Comparison of ENCODE assay signal across 8 mouse cellular contexts in genomic region chr1:119053402-119053841, GRCm38 (mm10). TPM values are rescaled to one million over a fixed set of nuclear protein-coding genes. Genes with fewer than 3 reads are reported as not detected.
A peak's percentile ranks its signal among the peaks of the same experiment; 100 is the strongest.
DNase-seq lines count a peak whose midpoint lies in the region; ATAC-seq lines count a peak whose summit lies in the region.

Gene Gli2 (minus strand): TSS chr1:119053619.

- H3K4me2 ChIP-seq in hindbrain, embryonic 14.5 days (replicated peaks) = peak within 1 kb of the TSS; percentile 99

- peak; percentile 90 for ATAC-seq in hindbrain, embryonic 14.5 days (ENCODE audit: low FRiP score)

- H3K4me3 ChIP-seq in hindbrain, embryonic 14.5 days (replicated peaks; ENCODE audit: low read length) = peak within 1 kb of the TSS; percentile 45

- H3K27ac ChIP-seq in hindbrain, embryonic 14.5 days = peak within 1 kb of the TSS; percentile 76

- WGBS in hindbrain, embryonic 14.5 days = under 1% methylated on average over 40 of the region's 42 CpGs

- peak within 1 kb of the TSS; percentile 35 for H3K9ac ChIP-seq in hindbrain, embryonic 14.5 days

- H3K9me3 ChIP-seq in hindbrain, embryonic 14.5 days (ENCODE audit: control insufficient read depth, low read length) = no peaks in the 10 kb centered on the region

- DNase-seq in WW6 (ENCODE audit: low read depth, low spot score) = peak; percentile 78
- peak; percentile 67 to 74 for DNase-seq in cerebellum, postnatal 36 days
- peak; percentile 85 for DNase-seq in gastrocnemius, adult 18-20 months (ENCODE audit: low spot score)
- peak; percentile 89 for DNase-seq in hindbrain, embryonic 14.5 days (ENCODE audit: low spot score)
- DNase-seq in layer of hippocampus, postnatal 36 days = peak; percentile 85
- peak; percentile 91 for DNase-seq in lung, postnatal 10 days
- peak; percentile 65 for DNase-seq in retina, postnatal 7 days (ENCODE audit: low read depth, low spot score)
- DNase-seq in urinary bladder, postnatal 25 days (ENCODE audit: low spot score) = peak; percentile 71

- peaks cover 33% of the 10 kb centered on the region for H3K4me1 ChIP-seq in hindbrain, embryonic 14.5 days (replicated peaks; ENCODE audit: control insufficient read depth, insufficient read depth, low read length)

- H3K27me3 ChIP-seq in hindbrain, embryonic 14.5 days (ENCODE audit: control insufficient read depth, insufficient read depth, low read length) = peaks cover 37% of the 10 kb centered on the region

- H3K36me3 ChIP-seq in hindbrain, embryonic 14.5 days (replicated peaks; ENCODE audit: control insufficient read depth, insufficient read depth) = no peaks in the 10 kb centered on the region

RNA-seq across cellular contexts. Expression of gene Gli2, which starts in this region (rescaled TPM):
- total RNA-seq in gastrocnemius, adult 18-20 months (2021) = 1 to 10 TPM in 1 of 2 experiments, under 1 TPM in 1; 0.78 to 1.1 TPM
- polyA plus RNA-seq in hindbrain, embryonic 14.5 days (2014; fragmentation: Nextera tagmentation; extraction: Ambion mirVana) = 1.8 and 2.0 TPM in 2 replicates
- total RNA-seq in layer of hippocampus, postnatal 36 days (2021) = 1 to 10 TPM; 3.1 to 5.2 TPM

Comparison
In these comparisons a context has a peak if more than half of its experiments do, and no peak if none do; other contexts are left out.
1. Peak in every context shown above with its lines: DNase-seq, ATAC-seq, H3K4me3 ChIP-seq and H3K27ac ChIP-seq.